Mouse (Mus musculus) E14TG2a.4 (cell line): Measurements from ENCODE around the gene Kirrel.

Source experiments
- H3K27me3 ChIP-seq: 2 replicates; pipeline ENCODE4 v1.6.1; 2014; ENCODE audit warnings: low read length, control low read depth; ENCODE audit not compliant: insufficient read depth
- H3K36me3 ChIP-seq: 2 replicates; pipeline ENCODE4 v1.6.1; 2014; ENCODE audit warnings: low read length, control low read depth; ENCODE audit not compliant: insufficient read depth
- H3K4me1 ChIP-seq: replicated peaks from 2 replicates; pipeline ENCODE4 v1.6.1; 2014; ENCODE audit warnings: low read depth, low read length, control low read depth
- H3K4me3 ChIP-seq: replicated peaks from 2 replicates; pipeline ENCODE4 v1.5.1; 2014; ENCODE audit warnings: mild to moderate bottlenecking, low read length
- H3K9me3 ChIP-seq: 2 replicates; pipeline ENCODE4 v1.6.1; 2014; ENCODE audit warnings: low read length, control low read depth
- CTCF ChIP-seq: conservative IDR thresholded peaks from 2 replicates; pipeline ENCODE4 v1.5.1; 2014; ENCODE audit warnings: low read length
- NANOG ChIP-seq: IDR thresholded peaks from 2 replicates; pipeline ENCODE4 v1.6.1; 2014; ENCODE audit warnings: borderline replicate concordance, low read length, mixed read lengths

Gene Kirrel

GRCm38 (mm10) chr3:87030855-87031254, 143.7 kb downstream of the Kirrel start:
- TF ChIP-seq NANOG (no peak), CTCF (peak; percentile 92)
- Histone ChIP-seq H3K27me3 (no peaks in the 10 kb centered on the region), H3K36me3 (no peaks in the 10 kb centered on the region), H3K4me3 (no peak overlapping the region), H3K9me3 (no peaks in the 10 kb centered on the region), H3K4me1 (peaks cover 45% of the 10 kb centered on the region)
